Mouse (Mus musculus) E14TG2a.4 (cell line): Measurements from ENCODE around the gene Foxp4.

Source experiments
- H3K27me3 ChIP-seq: 2 replicates; pipeline ENCODE4 v1.6.1; 2014; ENCODE audit warnings: low read length, control low read depth; ENCODE audit not compliant: insufficient read depth
- H3K36me3 ChIP-seq: 2 replicates; pipeline ENCODE4 v1.6.1; 2014; ENCODE audit warnings: low read length, control low read depth; ENCODE audit not compliant: insufficient read depth
- H3K4me1 ChIP-seq: replicated peaks from 2 replicates; pipeline ENCODE4 v1.6.1; 2014; ENCODE audit warnings: low read depth, low read length, control low read depth
- H3K4me3 ChIP-seq: replicated peaks from 2 replicates; pipeline ENCODE4 v1.5.1; 2014; ENCODE audit warnings: mild to moderate bottlenecking, low read length
- H3K9me3 ChIP-seq: 2 replicates; pipeline ENCODE4 v1.6.1; 2014; ENCODE audit warnings: low read length, control low read depth
- CTCF ChIP-seq: conservative IDR thresholded peaks from 2 replicates; pipeline ENCODE4 v1.5.1; 2014; ENCODE audit warnings: low read length
- NANOG ChIP-seq: IDR thresholded peaks from 2 replicates; pipeline ENCODE4 v1.6.1; 2014; ENCODE audit warnings: borderline replicate concordance, low read length, mixed read lengths
- POU5F1 ChIP-seq: IDR thresholded peaks from 2 replicates; pipeline ENCODE4 v1.6.1; 2014; ENCODE audit warnings: low read length, borderline replicate concordance

The Foxp4 gene

DNA sequence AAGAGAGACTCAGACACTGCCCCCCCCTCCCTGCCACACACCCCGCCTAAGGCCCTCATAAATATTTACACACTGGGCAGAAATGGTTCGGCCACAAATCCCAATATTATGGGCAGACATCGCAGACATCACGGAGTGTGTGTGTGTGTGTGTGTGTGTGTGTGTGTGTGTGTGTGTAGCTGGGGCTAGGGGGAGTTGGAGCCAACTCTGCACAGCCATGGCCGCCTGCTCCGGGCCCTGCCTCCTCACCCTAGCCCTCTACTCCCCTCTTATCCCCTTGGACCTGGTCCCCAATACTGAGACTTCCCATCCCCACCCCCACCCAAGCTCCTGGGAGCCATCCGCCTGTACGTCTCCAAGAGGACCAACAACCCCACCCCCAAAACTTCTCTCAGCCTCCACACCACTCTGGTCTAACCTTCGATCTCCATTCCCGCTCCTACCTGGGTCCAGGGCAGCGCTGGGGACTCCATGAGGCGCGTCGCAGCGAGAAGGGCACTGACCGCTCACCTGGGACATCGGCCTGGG is 91.9 kb downstream of the Foxp4 start:
- H3K9me3 ChIP-seq = peaks cover 12% of the 10 kb centered on the region
- TF ChIP-seq CTCF = no peak
- no peak for TF ChIP-seq POU5F1
- TF ChIP-seq NANOG = no peak

DNA sequence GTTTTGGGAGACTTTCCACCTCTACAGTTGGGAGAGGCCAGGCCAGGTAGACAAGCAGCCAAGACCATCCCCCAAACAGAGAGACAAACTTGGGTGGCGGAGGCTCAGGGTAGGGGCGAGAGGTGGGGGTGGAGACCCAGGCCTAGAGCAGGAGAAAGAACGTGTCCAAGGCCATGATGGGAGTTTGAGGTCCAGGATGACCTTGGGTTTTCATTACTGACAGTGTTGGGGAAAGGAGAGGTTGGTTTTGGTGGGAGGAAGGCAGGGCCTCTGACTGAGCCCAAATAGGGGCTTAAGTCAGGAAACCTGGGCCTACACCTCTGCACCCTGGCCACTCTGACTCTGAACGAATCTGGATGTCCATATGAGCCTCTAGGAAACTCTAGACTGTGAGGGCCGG is 92.7 kb downstream of the Foxp4 start:
- Histone ChIP-seq H3K4me3 (peak overlapping the region; percentile 84; the same call in 1 of the 2 replicates), H3K4me1 (peaks cover 43% of the 10 kb centered on the region), H3K27me3 (peaks cover 78% of the 10 kb centered on the region), H3K36me3 (no peaks in the 10 kb centered on the region), H3K9me3 (peaks cover 13% of the 10 kb centered on the region)
- TF ChIP-seq NANOG (no peak), CTCF (no peak), POU5F1 (no peak)

More for the DNA sequence above, 91.9 kb downstream of the Foxp4 start:
- H3K27me3 ChIP-seq = peaks cover 83% of the 10 kb centered on the region
- H3K4me3 ChIP-seq = peak overlapping the region; percentile 84
- peaks cover 40% of the 10 kb centered on the region for H3K4me1 ChIP-seq
- no peaks in the 10 kb centered on the region for H3K36me3 ChIP-seq

DNA sequence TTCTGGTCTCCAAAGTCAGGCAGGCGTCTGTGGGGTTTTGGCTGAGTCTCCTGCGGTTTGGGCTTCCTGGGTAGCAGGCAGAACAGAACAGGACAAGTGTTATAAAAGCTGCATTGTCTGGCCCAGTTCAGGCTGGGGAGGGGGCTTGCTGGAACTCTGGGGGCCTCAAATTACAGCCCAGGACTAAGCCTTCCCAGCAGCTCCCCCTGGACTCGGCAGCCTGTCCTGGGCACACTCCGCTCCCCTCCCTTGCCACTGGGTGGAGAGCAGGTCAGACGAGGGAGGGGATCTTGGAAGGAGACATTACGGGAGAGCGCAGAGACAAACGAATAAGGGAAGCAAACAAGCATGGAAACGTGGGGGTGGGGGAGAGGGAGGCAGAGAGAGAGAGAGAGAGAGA is 93.3 kb downstream of the Foxp4 start:
- H3K4me1 ChIP-seq = peaks cover 43% of the 10 kb centered on the region
- TF ChIP-seq CTCF (no peak), POU5F1 (no peak), NANOG (no peak)
- H3K36me3 ChIP-seq = no peaks in the 10 kb centered on the region
- H3K4me3 ChIP-seq = no peak overlapping the region
- peaks cover 13% of the 10 kb centered on the region for H3K9me3 ChIP-seq
- peaks cover 73% of the 10 kb centered on the region for H3K27me3 ChIP-seq

DNA sequence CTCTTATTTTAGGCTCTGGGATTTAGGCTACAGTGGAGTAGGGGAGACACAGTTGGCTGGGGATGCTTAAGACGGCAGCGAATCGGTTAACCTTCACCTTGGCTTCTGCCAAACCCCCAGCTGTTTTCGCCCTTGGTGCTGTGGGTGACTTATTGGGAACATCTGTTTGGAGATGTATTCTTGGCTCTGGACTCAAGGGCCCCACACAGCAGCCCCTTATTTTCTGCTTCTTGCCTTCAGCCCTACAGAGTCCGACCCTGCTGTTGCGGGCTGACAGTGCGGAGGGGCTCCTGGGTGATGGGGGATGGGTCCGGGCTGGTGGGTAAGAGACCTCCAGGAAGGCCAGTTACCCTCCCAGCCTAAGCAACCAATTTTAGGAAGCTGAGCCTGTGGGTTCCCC is 103.1 kb downstream of the Foxp4 start:
- TF ChIP-seq CTCF = no peak
- TF ChIP-seq NANOG = no peak
- TF ChIP-seq POU5F1 = no peak
- Histone ChIP-seq H3K27me3 (peaks cover 14% of the 10 kb centered on the region), H3K36me3 (peaks cover 5% of the 10 kb centered on the region; the same call in 1 of the 2 replicates), H3K9me3 (no peaks in the 10 kb centered on the region), H3K4me1 (peaks cover 72% of the 10 kb centered on the region), H3K4me3 (peak overlapping the region; percentile 66)

DNA sequence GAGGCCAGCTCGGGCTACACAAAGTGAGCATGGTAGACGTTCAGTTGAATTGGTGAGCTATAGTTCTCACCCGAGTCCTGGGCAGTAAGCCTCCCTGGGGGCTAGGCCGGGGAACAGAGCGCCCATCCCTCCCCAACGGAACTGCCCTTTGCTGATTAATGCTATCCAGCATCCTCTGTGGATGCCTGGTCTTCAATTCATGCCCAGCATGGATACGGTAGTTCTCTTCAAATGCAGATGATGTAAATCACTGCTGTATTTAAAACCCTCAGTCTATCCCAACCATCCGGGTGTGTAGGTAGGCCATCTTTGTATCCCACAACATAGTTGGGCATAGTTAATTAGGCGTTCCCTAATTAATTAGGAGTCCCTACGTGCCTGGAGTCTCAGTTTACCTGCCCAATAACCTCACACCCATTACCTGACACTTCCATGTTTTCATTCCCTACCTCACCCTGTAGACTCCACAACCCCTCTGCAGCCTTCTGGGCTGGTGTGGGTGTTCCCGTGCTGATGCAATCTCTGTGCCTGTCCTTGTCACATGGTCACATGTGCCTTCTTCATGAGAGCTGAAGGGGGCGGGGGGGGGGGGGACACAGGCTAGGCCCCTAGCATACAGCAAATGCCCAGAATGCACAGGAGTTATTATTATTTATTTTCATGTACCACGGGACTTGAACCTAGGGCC is 106.3 kb downstream of the Foxp4 start:
- Histone ChIP-seq H3K9me3 (no peaks in the 10 kb centered on the region), H3K4me1 (peaks cover 91% of the 10 kb centered on the region), H3K27me3 (peaks cover 6% of the 10 kb centered on the region), H3K36me3 (peaks cover 5% of the 10 kb centered on the region; the same call in 1 of the 2 replicates), H3K4me3 (peak overlapping the region; percentile 45)
- peak; percentile 63; the same call in 1 of the 2 replicates for TF ChIP-seq POU5F1
- TF ChIP-seq CTCF = no peak
- TF ChIP-seq NANOG = peak; percentile 80
